Mouse (Mus musculus) liver, adult (tissue): ENCODE data around the gene Cipc.

Source experiments
- GATA4 ChIP-seq: IDR thresholded peaks from 2 replicates; pipeline ENCODE4 v1.6.1; 2014; ENCODE audit warnings: mild to moderate bottlenecking, low read length; ENCODE audit not compliant: insufficient replicate concordance

Gene Cipc

DNA sequence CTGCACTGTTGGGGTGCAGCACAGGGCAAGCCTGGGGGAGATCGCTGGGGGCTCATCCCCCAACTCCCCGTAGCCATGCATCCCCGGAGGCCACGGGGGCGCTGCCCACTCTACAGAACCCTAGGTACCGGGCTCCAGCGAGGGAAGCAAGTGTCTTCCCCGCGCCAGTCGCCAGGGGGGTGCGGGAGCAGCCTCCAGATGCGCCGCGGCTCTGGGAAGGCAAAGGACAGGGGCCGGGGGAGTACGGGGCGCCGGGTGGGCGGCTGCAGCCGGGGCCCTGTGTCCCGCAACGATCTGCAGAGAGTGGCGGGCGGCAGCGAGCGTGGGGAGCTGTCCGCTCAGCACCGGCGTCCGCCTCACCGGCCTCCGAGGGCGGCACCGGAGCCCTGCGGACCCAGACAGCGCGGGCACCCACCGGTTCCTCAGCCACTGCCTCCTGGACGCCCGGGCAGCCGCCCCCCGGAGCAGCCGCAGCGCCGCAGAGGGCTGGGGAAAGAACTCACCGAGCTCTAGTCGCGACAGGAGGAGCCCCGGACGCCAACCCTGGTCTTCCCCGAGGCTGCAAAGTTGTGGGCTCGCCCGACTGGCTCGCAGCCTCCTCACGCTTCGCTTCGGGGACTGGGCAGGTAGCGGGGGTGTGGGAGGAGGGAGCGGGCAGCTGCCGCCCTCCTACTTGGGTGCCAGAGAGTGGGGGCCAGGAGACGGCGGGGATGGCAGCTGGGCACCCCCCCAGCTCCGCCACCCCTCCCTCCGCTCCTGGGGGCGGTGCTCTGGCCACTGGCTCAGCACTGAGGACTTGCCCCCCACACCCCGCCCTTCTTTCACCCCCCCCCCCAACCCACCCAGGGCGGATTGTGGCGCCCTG, 43.3 kb downstream of the Cipc start, which contains the start of gene Zdhhc22:
Gene Zdhhc22 (minus strand): TSS at position 541 of the 865 bp plus-strand sequence.
- no peak for TF ChIP-seq GATA4

DNA sequence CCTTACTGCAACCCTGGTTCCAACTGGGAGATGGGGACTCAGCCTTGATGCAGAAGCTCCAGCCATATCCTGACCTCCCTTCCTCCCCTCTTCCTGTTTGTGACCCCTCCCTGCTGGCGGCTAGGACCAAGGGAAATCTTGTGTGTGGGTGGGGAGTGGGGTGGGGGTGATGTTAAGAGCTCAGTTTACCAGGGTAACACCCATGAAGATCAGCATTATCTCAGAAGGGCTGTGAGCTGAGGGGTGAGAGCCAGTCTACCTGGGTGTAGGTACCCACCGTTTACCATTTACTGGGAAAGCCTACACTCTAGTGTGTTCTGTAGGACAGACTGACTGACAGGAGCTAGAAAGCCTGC, 43.9 kb downstream of the Cipc start:
- TF ChIP-seq GATA4 = no peak

DNA sequence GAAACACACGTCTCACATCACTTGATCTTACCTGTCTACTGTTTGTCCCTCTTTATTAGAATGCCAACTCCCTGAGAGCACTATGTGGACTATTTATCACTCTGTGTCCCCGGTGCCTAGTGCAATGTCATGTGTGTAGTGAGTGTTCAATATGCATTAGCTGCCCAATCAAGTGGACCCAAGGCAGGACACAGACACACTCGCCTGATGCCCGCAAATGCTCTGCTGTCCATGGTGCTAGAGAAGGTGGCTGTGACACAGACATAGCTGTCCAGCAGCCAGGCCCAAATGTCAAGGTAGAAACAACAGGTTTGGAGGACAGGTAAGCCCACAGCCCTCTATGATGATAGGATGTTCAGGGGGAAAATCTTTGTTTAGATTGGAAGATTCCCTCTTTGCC, 47.3 kb downstream of the Cipc start:
- TF ChIP-seq GATA4 = no peak

DNA sequence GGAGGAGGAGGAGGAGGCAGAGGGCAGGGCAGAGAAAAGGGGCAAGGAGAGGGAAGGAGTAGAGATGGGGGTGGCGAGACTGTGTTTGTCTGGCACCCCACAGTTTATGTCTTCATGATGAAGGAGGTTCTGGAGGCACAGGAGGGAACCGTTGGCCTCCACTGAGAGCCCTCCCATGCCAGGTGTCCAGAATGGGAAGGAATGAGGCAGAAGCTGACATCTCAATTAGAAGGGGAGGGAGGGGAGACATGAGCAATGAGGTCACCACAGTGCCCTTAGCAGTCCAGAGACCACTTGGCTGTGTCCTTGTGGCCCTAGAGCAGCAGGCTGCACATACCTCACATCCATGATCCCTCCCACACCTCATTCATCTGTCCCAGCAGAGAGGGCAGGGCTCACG, 47.9 kb downstream of the Cipc start:
- no peak for TF ChIP-seq GATA4

DNA sequence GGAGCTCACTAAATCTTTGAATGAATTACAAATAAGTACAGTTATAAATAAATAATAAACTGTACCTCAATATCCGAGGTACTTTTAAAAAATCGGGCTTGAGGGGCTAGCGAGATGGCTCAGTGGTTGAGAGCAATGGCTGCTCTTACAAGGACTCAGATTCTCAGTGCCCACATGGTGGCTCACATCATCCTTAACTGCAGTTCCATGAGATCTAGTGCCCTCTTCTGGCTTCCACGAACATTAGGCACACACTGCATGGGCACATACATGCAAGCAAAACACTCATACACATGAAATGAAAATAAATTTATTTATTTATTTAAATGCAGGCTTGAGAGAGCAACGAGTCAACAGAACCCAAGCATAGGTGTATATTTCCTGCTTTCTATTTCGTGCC, 49.1 kb downstream of the Cipc start:
- no peak for TF ChIP-seq GATA4

DNA sequence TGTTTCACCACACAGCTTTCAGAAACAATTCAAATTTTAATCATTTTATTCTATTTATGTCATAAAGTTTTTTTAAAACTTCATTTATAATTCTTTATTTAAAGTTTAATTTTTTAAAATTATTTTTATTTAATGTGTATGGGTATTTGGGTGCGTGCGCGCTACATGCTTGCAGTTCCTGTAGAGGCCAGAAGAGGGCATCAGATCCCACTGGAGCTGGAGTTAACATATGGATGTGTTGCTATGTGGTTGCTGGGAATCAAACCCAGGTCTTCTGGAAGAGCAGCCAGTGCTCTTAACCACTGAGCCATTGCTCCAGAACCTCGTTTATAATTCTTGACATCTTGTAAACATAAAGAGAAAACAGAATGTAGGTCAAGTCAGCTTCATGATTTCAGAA, 51.9 kb downstream of the Cipc start:
- TF ChIP-seq GATA4 = no peak

DNA sequence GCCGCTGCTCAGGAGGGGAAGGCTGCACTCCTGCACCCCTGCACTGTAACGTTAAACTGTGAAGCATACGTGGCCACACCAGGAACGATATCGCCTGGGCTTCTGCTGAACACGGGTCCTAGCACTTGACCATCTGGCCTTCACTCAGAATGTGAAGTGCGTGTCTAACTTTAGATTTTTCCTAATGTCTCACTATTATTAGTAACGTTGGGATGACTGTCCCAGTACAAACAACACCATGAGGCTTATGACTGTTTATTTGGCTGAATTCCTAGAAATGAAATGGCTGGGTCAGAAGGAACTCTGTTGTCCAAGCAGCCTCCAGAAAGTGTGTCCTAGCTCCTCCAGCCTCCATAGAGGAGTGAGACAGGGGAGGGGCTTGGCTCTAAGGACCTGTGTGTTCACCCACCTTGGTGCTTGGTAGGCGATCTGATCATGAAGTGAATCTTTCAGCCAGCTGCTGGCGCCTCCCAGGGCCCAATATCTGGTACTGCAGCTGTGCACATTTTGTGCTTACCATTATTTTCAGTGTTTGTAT, 52.5 kb downstream of the Cipc start:
- no peak for TF ChIP-seq GATA4

DNA sequence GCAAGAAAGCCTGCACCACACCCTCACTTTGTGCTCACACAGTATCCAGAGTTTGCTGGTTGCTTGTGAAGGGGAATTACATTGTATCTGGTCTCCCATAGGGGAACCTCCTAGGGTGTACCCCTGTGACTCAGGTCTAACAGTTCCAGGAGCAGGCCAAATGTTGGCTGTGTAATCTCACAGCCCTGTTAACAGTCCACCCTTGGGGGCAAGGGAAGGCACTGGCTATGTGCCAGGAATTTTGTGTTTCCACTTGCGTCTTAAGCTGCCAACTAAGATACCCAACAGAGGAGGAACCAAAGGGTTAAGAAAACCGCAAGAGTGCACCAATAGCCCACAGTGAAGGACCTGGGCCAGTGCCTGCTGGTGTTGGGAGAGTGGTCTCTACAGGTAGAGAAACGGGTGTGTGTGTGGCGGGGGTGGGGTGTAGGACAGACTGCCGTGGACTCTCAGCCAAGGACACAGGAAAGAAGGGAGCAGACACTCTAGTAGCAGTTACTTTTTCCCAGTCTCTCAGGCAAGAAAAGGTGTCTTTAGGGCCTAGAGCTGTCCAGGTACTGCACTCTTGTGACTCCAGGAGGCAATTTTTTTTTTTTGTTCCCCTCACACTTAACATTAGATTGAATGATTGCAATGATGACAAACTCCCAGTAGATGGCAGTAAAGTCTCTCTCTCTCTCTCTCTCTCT, 53.5 kb downstream of the Cipc start:
- TF ChIP-seq GATA4 = no peak

DNA sequence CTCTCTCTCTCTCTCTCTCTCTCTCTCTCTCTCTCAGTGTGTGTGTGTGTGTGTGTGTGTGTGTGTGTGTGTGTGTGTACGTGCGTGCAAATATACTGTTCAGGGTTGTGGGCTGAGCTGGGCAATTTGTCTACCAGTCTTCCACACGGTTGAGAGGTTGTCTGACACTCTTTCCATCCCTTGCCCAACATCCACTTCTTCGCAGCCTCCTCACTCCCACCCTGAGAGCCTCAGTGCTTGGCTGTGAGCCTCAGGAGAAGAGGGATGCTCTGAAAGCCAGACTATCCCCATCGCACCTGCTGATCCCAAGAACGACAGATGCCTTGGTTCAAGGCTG, 54.0 kb downstream of the Cipc start:
- TF ChIP-seq GATA4 = no peak

DNA sequence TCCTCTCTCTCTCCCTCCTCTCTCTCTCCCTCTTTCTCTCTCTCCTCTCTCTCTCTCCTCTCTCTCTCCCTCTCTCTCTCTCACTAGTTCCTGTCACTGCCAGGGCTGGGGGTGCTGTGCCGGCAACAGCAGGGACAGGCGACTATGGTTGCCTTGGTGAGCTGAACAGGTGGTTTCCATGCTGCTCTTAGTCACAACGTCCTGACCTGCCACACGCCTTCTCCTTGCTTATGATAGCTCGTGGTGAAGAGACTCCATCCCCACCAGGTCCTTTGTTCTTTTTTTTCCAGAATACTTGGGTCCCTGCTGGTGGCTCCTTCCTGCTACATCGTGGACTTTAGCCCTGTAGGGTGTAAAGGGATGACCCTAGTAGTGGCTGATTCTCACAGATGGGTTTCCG, 55.4 kb downstream of the Cipc start:
- no peak for TF ChIP-seq GATA4

DNA sequence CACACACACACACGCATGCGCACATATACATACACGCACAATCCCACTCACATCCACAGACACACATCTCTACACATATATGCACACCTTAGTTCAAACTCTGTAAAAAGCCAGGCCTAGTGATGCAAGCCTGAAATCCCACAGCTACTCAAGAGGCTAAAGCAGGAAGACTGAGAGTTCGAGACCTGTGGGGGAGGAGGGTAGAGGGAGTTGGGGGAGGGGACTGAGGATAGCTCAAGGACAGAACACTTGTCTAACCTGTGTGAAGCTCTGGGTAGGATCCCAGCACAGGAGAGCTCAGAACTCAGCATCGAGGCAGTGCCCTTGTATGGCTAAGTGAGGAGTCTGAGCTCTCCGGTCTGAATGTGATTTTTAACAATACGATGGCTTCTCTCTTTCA, 56.0 kb downstream of the Cipc start:
- TF ChIP-seq GATA4 = no peak

DNA sequence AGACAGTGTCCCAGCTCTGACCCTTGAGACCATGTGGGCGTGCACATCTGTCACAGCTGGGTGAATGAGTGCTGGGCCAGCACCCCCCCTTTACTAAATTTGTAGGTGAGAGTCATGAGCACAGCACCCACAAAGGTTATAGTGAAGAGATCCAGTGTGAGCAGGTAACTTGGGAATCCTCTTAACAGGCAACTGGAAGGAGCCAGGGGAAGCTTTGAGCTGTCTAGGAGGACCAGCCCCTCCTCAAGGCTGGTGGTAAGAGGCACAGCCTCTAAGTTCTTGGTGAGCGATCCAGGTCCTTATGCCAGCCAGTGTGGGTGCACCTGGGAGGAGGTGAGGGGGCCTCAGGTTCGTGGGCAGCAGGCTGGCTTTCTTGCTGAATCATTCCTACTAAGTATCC, 56.8 kb downstream of the Cipc start:
- TF ChIP-seq GATA4 = no peak

DNA sequence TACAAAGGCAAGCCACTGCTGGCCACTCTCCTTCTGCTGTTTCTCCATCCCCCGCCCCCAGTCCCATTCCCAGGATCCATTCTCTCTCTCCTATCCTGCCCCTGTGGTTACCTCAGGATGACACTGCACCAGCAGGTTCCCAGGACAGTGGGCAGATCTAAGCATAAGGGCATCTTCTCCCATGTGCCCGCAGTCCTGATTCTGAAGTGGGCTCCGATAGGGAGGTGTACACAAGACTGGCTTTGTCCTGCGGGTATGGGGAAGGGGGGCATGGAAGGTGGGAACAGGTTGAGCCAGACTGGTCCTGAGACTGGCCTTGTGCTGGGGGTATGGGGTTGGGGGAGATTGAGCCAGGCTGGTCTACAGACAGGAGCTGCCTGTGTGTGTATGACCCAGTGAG, 57.8 kb downstream of the Cipc start:
- TF ChIP-seq GATA4 = no peak
